Mouse (Mus musculus) thymus, postnatal 14 days (tissue): ENCODE results near the gene Cnot4.
A peak's percentile ranks its signal among the peaks of the same experiment; 100 is the strongest.

ENCODE experiments used
- DNase-seq: peaks from one replicate; pipeline ENCODE4 v3.0.0; 2021

Gene Cnot4

GRCm38 (mm10) chr6:35030811-35031210 is 102.7 kb downstream of the Cnot4 start:
- no peak for DNase-seq

- DNase-seq = no peak
These were observed 103.3 kb downstream of the Cnot4 start for GRCm38 (mm10) chr6:35030226-35030625.

- DNase-seq = no peak
These were observed 105.5 kb downstream of the Cnot4 start for GRCm38 (mm10) chr6:35028023-35028422.

GRCm38 (mm10) chr6:35027257-35027656 is 106.3 kb downstream of the Cnot4 start:
- DNase-seq = no peak

- no peak for DNase-seq
These were observed 116.9 kb downstream of the Cnot4 start for GRCm38 (mm10) chr6:35016624-35017023.

- DNase-seq = no peak
These were observed 121.6 kb downstream of the Cnot4 start for GRCm38 (mm10) chr6:35011953-35012352.

GRCm38 (mm10) chr6:35010705-35011104 is 122.8 kb downstream of the Cnot4 start:
- no peak for DNase-seq

- DNase-seq = no peak
These were observed 131.3 kb downstream of the Cnot4 start for GRCm38 (mm10) chr6:35002261-35002669.

- no peak for DNase-seq
These were observed 134.4 kb downstream of the Cnot4 start for GRCm38 (mm10) chr6:34999101-34999500.

GRCm38 (mm10) chr6:34996496-34996895 is 137.0 kb downstream of the Cnot4 start:
- DNase-seq = no peak

- peak; percentile 89 for DNase-seq
These were observed 138.3 kb downstream of the Cnot4 start for GRCm38 (mm10) chr6:34995265-34995681.

GRCm38 (mm10) chr6:34994692-34995091 is 138.8 kb downstream of the Cnot4 start:
- DNase-seq = peak; percentile 36

- DNase-seq = no peak
These were observed 144.3 kb downstream of the Cnot4 start for GRCm38 (mm10) chr6:34989263-34989662.

GRCm38 (mm10) chr6:34988081-34988761 is 145.3 kb downstream of the Cnot4 start, which contains the start of gene Slc23a4:
Gene Slc23a4, minus strand, starts transcription at chr6:34988404.
- peak; percentile 75 for DNase-seq

GRCm38 (mm10) chr6:34987085-34987645 is 146.4 kb downstream of the Cnot4 start:
- no peak for DNase-seq

GRCm38 (mm10) chr6:34980661-34981060 is 152.9 kb downstream of the Cnot4 start:
- DNase-seq = peak; percentile 39

- no peak for DNase-seq
These were observed 154.2 kb downstream of the Cnot4 start for GRCm38 (mm10) chr6:34979291-34979690.
